Mouse (Mus musculus): ENCODE results near the gene Rbpj. TPM values are rescaled to one million over a fixed set of nuclear protein-coding genes. Genes with fewer than 3 reads are reported as not detected.

Gene Rbpj
- 14.5 and 17.8 TPM in 2 replicates for polyA plus RNA-seq (2015; fragmentation: Nextera tagmentation; extraction: Ambion mirVana)

GRCm38 (mm10) chr5:53465883-53466282 lies at the start of gene Rbpj:
Gene Rbpj, plus strand, starts transcription at chr5:53466152.

Other genes with a start within 250 kb of the Rbpj start
- gene Smim20, start 199.1 kb upstream of the Rbpj start, polyA plus RNA-seq (2015; fragmentation: Nextera tagmentation; extraction: Ambion mirVana) = 89.2 and 94.0 TPM in 2 replicates
- 0.82 and 1.3 TPM in 2 replicates for gene Cckar, start 241.6 kb downstream of the Rbpj start, polyA plus RNA-seq (2015; fragmentation: Nextera tagmentation; extraction: Ambion mirVana)

Measured in neural tube, postnatal 0 days (tissue).